Mouse (Mus musculus) liver, adult 2 months (tissue): ENCODE results near the gene Ssx9. TPM values are rescaled to one million over a fixed set of nuclear protein-coding genes. Genes with fewer than 3 reads are reported as not detected.
"Not testable (repeated sequence)": the region's sequence is repeated elsewhere in the genome, so short reads cannot be mapped to it uniquely, and the experiment has no call there.

Experiments
- DNase-seq: peaks from one replicate; pipeline ENCODE4 v3.0.0-alpha.2; 2011; ENCODE audit warnings: low read depth, low spot score; ENCODE audit errors: extremely low read depth
- H3K27ac ChIP-seq: fragments of 200-500 bp; replicated peaks from 2 replicates; pipeline ENCODE4 v1.5.1; 2012; ENCODE audit warnings: low read depth, mild to moderate bottlenecking, control low read depth, inconsistent platforms, low read length; ENCODE audit not compliant: insufficient read depth
- H3K27me3 ChIP-seq: fragments of 200-500 bp; 2 replicates; pipeline ENCODE4 v1.6.1; 2012; ENCODE audit warnings: mild to moderate bottlenecking, moderate library complexity, low read length, inconsistent platforms; ENCODE audit not compliant: control insufficient read depth, insufficient read depth
- H3K36me3 ChIP-seq: fragments of 200-500 bp; 2 replicates; pipeline ENCODE4 v1.6.1; 2012; ENCODE audit warnings: low read length, inconsistent platforms; ENCODE audit not compliant: control insufficient read depth, insufficient read depth
- H3K4me1 ChIP-seq: fragments of 200-500 bp; 2 replicates; pipeline ENCODE4 v1.6.1; 2011; ENCODE audit warnings: low read length; ENCODE audit not compliant: control insufficient read depth, insufficient read depth
- H3K4me3 ChIP-seq: fragments of 200-500 bp; 2 replicates; pipeline ENCODE4 v1.5.1; 2011; ENCODE audit warnings: low read depth, mild to moderate bottlenecking, control low read depth, low read length, moderate library complexity; ENCODE audit not compliant: insufficient read depth
- H3K79me2 ChIP-seq: fragments of 200-500 bp; 2 replicates; pipeline ENCODE4 v1.6.1; 2012; ENCODE audit warnings: inconsistent platforms, mild to moderate bottlenecking, low read length, moderate library complexity; ENCODE audit not compliant: control insufficient read depth, insufficient read depth
- H3K9ac ChIP-seq: fragments of 200-500 bp; 2 replicates; pipeline ENCODE4 v1.6.1; 2012; ENCODE audit warnings: low read depth, mild to moderate bottlenecking, control low read depth, inconsistent platforms, low read length
- CTCF ChIP-seq: fragments of 200-500 bp; IDR thresholded peaks from 2 replicates; pipeline ENCODE4 v1.5.1; 2011; ENCODE audit warnings: low read depth, low read length, control low read depth
- POLR2A ChIP-seq: fragments of 200-500 bp; IDR thresholded peaks from 2 replicates; pipeline ENCODE4 v1.6.1; 2011; ENCODE audit warnings: low read length, control low read depth; ENCODE audit not compliant: insufficient read depth; ENCODE audit errors: extremely low read depth
- WGBS: fragments of 180-500 bp; shearing (Covaris S2); methylation state at CpG from one replicate; pipeline ENCODE4 v1.1.7; 2018; 5-methylcytosine and 5-hydroxymethylcytosine counted together
- polyA plus RNA-seq: library from polyadenylated mRNA; depleted of rRNA; stranded (reverse); fragments of >200 nt; gene quantifications from 2 replicates; pipeline ENCODE4 v1.2.3, GENCODE M21; 2012; rRNA removed
- total RNA-seq: library from RNA; depleted of rRNA; stranded (reverse); fragments of >200 nt; gene quantifications from 2 replicates; pipeline ENCODE4 v1.2.3, GENCODE M21; 2014; rRNA removed

Gene Ssx9
- total RNA-seq (not detected in 2 replicates), polyA plus RNA-seq (not detected in 2 replicates)

GRCm38 (mm10) chrX:8748132-8748531 lies at the start of gene Ssx9:
Gene Ssx9 (plus strand): TSS chrX:8748432.
- 50% methylated on average over 2 of the region's 2 CpGs for WGBS
- H3K27ac ChIP-seq, H3K36me3 ChIP-seq, H3K79me2 ChIP-seq, H3K27me3 ChIP-seq, H3K4me3 ChIP-seq, H3K9ac ChIP-seq, H3K4me1 ChIP-seq, DNase-seq: not testable (repeated sequence)

- Histone ChIP-seq H3K27ac (no peak overlapping the region), H3K9ac (no peak overlapping the region), H3K4me1 (no peaks in the 10 kb centered on the region), H3K36me3 (no peaks in the 10 kb centered on the region), H3K27me3 (no peaks in the 10 kb centered on the region), H3K4me3 (no peak overlapping the region), H3K79me2 (no peaks in the 10 kb centered on the region)
- 48% methylated on average over 5 of the region's 5 CpGs for WGBS
- DNase-seq = peak; percentile 43
- TF ChIP-seq POLR2A = no peak
- TF ChIP-seq CTCF = peak; percentile 34
Measured at GRCm38 (mm10) chrX:8732907-8733306, 15.3 kb upstream of the Ssx9 start.

GRCm38 (mm10) chrX:8803391-8803790 lies 55.2 kb downstream of the Ssx9 start, which contains the start of gene Ssxb5:
Gene Ssxb5 (plus strand): TSS chrX:8803691.
- not testable (repeated sequence) for H3K36me3 ChIP-seq, H3K9ac ChIP-seq, H3K79me2 ChIP-seq, H3K4me3 ChIP-seq, H3K4me1 ChIP-seq, H3K27ac ChIP-seq, DNase-seq, H3K27me3 ChIP-seq
- WGBS = 74% methylated on average over 4 of the region's 4 CpGs

Other genes starting within 250 kb of the Ssx9 start
- gene Gm14459, start 223.5 kb upstream of the Ssx9 start, total RNA-seq = not detected in 2 replicates
- gene Gm14459, start 223.5 kb upstream of the Ssx9 start, polyA plus RNA-seq = not detected in 2 replicates
- gene Ssxb6, start 200.2 kb upstream of the Ssx9 start, total RNA-seq = not detected in 2 replicates
- not detected in 2 replicates for gene Ssxb6, start 200.2 kb upstream of the Ssx9 start, polyA plus RNA-seq
- not detected in 2 replicates for gene Ssxb3, start 156.6 kb upstream of the Ssx9 start, total RNA-seq
- not detected in 2 replicates for gene Ssxb3, start 156.6 kb upstream of the Ssx9 start, polyA plus RNA-seq
- not detected in 2 replicates for gene Ssxb8, start 57.6 kb upstream of the Ssx9 start, total RNA-seq
- gene Ssxb8, start 57.6 kb upstream of the Ssx9 start, polyA plus RNA-seq = not detected in 2 replicates
- not detected in 2 replicates for gene Ssxb5, start 55.3 kb downstream of the Ssx9 start, total RNA-seq
- not detected in 2 replicates for gene Ssxb5, start 55.3 kb downstream of the Ssx9 start, polyA plus RNA-seq
- not detected in 2 replicates for gene Gm6592, start 95.6 kb downstream of the Ssx9 start, total RNA-seq
- gene Gm6592, start 95.6 kb downstream of the Ssx9 start, polyA plus RNA-seq = not detected in 2 replicates
- gene Gm5751, start 125.8 kb downstream of the Ssx9 start, total RNA-seq = not detected in 2 replicates
- not detected in 2 replicates for gene Gm5751, start 125.8 kb downstream of the Ssx9 start, polyA plus RNA-seq
- gene B630019K06Rik, start 143.9 kb downstream of the Ssx9 start, total RNA-seq = 0.18 and 0.47 TPM in 2 replicates
- gene B630019K06Rik, start 143.9 kb downstream of the Ssx9 start, polyA plus RNA-seq = 0.21 and 0.60 TPM in 2 replicates
- gene Fthl17b, start 214.5 kb downstream of the Ssx9 start, total RNA-seq = not detected in 2 replicates
- gene Fthl17b, start 214.5 kb downstream of the Ssx9 start, polyA plus RNA-seq = not detected in 2 replicates
- not detected in 2 replicates for gene Fthl17c, start 228.1 kb downstream of the Ssx9 start, total RNA-seq
- not detected in 2 replicates for gene Fthl17c, start 228.1 kb downstream of the Ssx9 start, polyA plus RNA-seq
- not detected in 2 replicates for gene Fthl17d, start 238.3 kb downstream of the Ssx9 start, total RNA-seq
- not detected in 2 replicates for gene Fthl17d, start 238.3 kb downstream of the Ssx9 start, polyA plus RNA-seq